18 mouse cellular contexts compared by ENCODE assay signal in genomic region chr5:53961229-53961628, GRCm38 (mm10). TPM values are rescaled to one million over a fixed set of nuclear protein-coding genes. Genes with fewer than 3 reads are reported as not detected.
DNase-seq lines count a peak whose midpoint lies in the region; ATAC-seq and TF ChIP-seq lines count a peak whose summit lies in the region.
"Had no signal": no experiment of that assay in that cellular context is flagged by ENCODE, and none has a peak within 500 bp of the region (broad histone marks: within the 10 kb centered on the region; RNA-seq: fewer than 3 reads in every experiment).

No protein-coding gene starts in this region.

- H3K36me3 ChIP-seq in kidney, postnatal 0 days (ENCODE audit: insufficient read depth, low read length), result no peaks in the 10 kb centered on the region
- no peaks in the 10 kb centered on the region for H3K36me3 ChIP-seq in intestine, postnatal 0 days (ENCODE audit: control insufficient read depth, insufficient read depth)
- H3K36me3 ChIP-seq in lung, embryonic 14.5 days (ENCODE audit: insufficient read depth), result no peaks in the 10 kb centered on the region
- no peaks in the 10 kb centered on the region for H3K36me3 ChIP-seq in forebrain, embryonic 15.5 days
- H3K36me3 ChIP-seq: embryonic facial prominence, embryonic 13.5 days; midbrain, embryonic 15.5 days had no signal

- peaks cover 9% of the 10 kb centered on the region; the same call in 1 of the 2 replicates for H3K4me1 ChIP-seq in kidney, postnatal 0 days (replicated peaks; ENCODE audit: insufficient read depth, low read length)
- H3K4me1 ChIP-seq in intestine, postnatal 0 days (replicated peaks; ENCODE audit: control insufficient read depth, insufficient read depth, low read length), result peaks cover 4% of the 10 kb centered on the region; the same call in 1 of the 2 replicates
- H3K4me1 ChIP-seq in lung, embryonic 14.5 days (ENCODE audit: insufficient read depth), result no peaks in the 10 kb centered on the region
- H3K4me1 ChIP-seq in forebrain, embryonic 15.5 days, result peaks cover 6% of the 10 kb centered on the region; the same call in 1 of the 2 replicates
- H3K4me1 ChIP-seq: embryonic facial prominence, embryonic 13.5 days; midbrain, embryonic 15.5 days had no signal

- peak; percentile 14; the same call in 1 of the 2 replicates for TF ChIP-seq CTCF in kidney, postnatal 0 days (IDR thresholded peaks at IDR 0.05; ENCODE audit: low read depth)
- TF ChIP-seq CTCF in intestine, postnatal 0 days (IDR thresholded peaks at IDR 0.05; ENCODE audit: low read depth), result peak; percentile 17; the same call in 1 of the 2 replicates
- TF ChIP-seq CTCF in lung, embryonic 14.5 days (IDR thresholded peaks at IDR 0.05; ENCODE audit: low read depth), result no peak

- WGBS in kidney, postnatal 0 days, result 20% methylated on average over 5 of the region's 5 CpGs
- 23% methylated on average over 5 of the region's 5 CpGs for WGBS in intestine, postnatal 0 days
- WGBS in lung, embryonic 14.5 days, result 33% methylated on average over 5 of the region's 5 CpGs
- WGBS in forebrain, embryonic 15.5 days, result 76% methylated on average over 5 of the region's 5 CpGs

- peak overlapping the region; percentile 52; the same call in 1 of the 2 replicates for H3K27ac ChIP-seq in kidney, postnatal 0 days
- 0 out of 2 replicates have a peak overlapping the region, but pooled peaks have one; percentile 54 for H3K27ac ChIP-seq in intestine, postnatal 0 days (ENCODE audit: low read depth, low read length)
- H3K27ac ChIP-seq in lung, embryonic 14.5 days (ENCODE audit: low read depth), result no peak overlapping the region
- no peak overlapping the region for H3K27ac ChIP-seq in forebrain, embryonic 15.5 days (replicated peaks)
- H3K27ac ChIP-seq: embryonic facial prominence, embryonic 13.5 days; hindbrain, embryonic 14.5 days; midbrain, embryonic 15.5 days had no signal

- H3K4me2 ChIP-seq in kidney, postnatal 0 days (ENCODE audit: low read length), result no peak overlapping the region
- H3K4me2 ChIP-seq in intestine, postnatal 0 days (replicated peaks; ENCODE audit: low read depth), result no peak overlapping the region
- no peak overlapping the region for H3K4me2 ChIP-seq in lung, embryonic 14.5 days
- no peak overlapping the region for H3K4me2 ChIP-seq in forebrain, embryonic 15.5 days (replicated peaks)
- H3K4me2 ChIP-seq: embryonic facial prominence, embryonic 13.5 days; hindbrain, embryonic 14.5 days; liver, embryonic 11.5 days; midbrain, embryonic 15.5 days had no signal

- no peak overlapping the region for H3K9ac ChIP-seq in kidney, postnatal 0 days (ENCODE audit: low read depth, low read length)
- H3K9ac ChIP-seq in intestine, postnatal 0 days (ENCODE audit: low read depth, low read length), result no peak overlapping the region
- H3K9ac ChIP-seq in lung, embryonic 14.5 days, result no peak overlapping the region
- no peak overlapping the region for H3K9ac ChIP-seq in forebrain, embryonic 15.5 days (replicated peaks)
- H3K9ac ChIP-seq: embryonic facial prominence, embryonic 13.5 days; forebrain, postnatal 0 days; hindbrain, embryonic 14.5 days; midbrain, embryonic 15.5 days had no signal

- H3K27me3 ChIP-seq in kidney, postnatal 0 days (ENCODE audit: insufficient read depth, low read length), result no peaks in the 10 kb centered on the region
- no peaks in the 10 kb centered on the region for H3K27me3 ChIP-seq in intestine, postnatal 0 days (replicated peaks; ENCODE audit: control insufficient read depth, insufficient read depth, low read length)
- no peaks in the 10 kb centered on the region for H3K27me3 ChIP-seq in lung, embryonic 14.5 days (ENCODE audit: insufficient read depth, low read length)
- no peaks in the 10 kb centered on the region for H3K27me3 ChIP-seq in forebrain, embryonic 15.5 days
- H3K27me3 ChIP-seq: embryonic facial prominence, embryonic 13.5 days; midbrain, embryonic 15.5 days had no signal

- no peak for DNase-seq in kidney, postnatal 0 days (ENCODE audit: low spot score)
- no peak for DNase-seq in kidney, adult 8-10 months
- DNase-seq in lung, embryonic 14.5 days, result peak; percentile 31
- DNase-seq in lung, postnatal 4 days, result peak; percentile 58 to 65
- no peak for DNase-seq in ovary, adult 18-20 months (ENCODE audit: low spot score)
- no peak for DNase-seq in testis, postnatal 14 days (ENCODE audit: low spot score)
- DNase-seq: adrenal gland, postnatal 36 days; cerebellum, adult 9-10 months; forebrain, postnatal 0 days; gastrocnemius, postnatal 10 days; layer of hippocampus, postnatal 36 days; right cerebral cortex, postnatal 14 days had no signal

- no peak overlapping the region for H3K4me3 ChIP-seq in kidney, postnatal 0 days (replicated peaks; ENCODE audit: low read depth, low read length)
- no peak overlapping the region for H3K4me3 ChIP-seq in intestine, postnatal 0 days (ENCODE audit: low read depth, low read length)
- H3K4me3 ChIP-seq in lung, embryonic 14.5 days (ENCODE audit: low read depth, low read length), result no peak overlapping the region
- no peak overlapping the region for H3K4me3 ChIP-seq in forebrain, embryonic 15.5 days
- H3K4me3 ChIP-seq: embryonic facial prominence, embryonic 13.5 days; midbrain, embryonic 15.5 days had no signal

- no peaks in the 10 kb centered on the region for H3K9me3 ChIP-seq in kidney, postnatal 0 days (replicated peaks; ENCODE audit: low read length)
- H3K9me3 ChIP-seq in intestine, postnatal 0 days (ENCODE audit: control insufficient read depth), result no peaks in the 10 kb centered on the region
- no peaks in the 10 kb centered on the region for H3K9me3 ChIP-seq in lung, embryonic 14.5 days (ENCODE audit: low read depth, low read length)
- H3K9me3 ChIP-seq in forebrain, embryonic 15.5 days, result no peaks in the 10 kb centered on the region
- H3K9me3 ChIP-seq: embryonic facial prominence, embryonic 13.5 days; midbrain, embryonic 15.5 days had no signal

- ATAC-seq in kidney, postnatal 0 days (replicated peaks; ENCODE audit: low FRiP score, low read depth), result 0 out of 2 replicates have a peak, but pooled peaks have one; percentile 29
- ATAC-seq in intestine, postnatal 0 days, result peak; percentile 64
- ATAC-seq in lung, embryonic 14.5 days (ENCODE audit: insufficient read depth), result no peak
- no peak for ATAC-seq in forebrain, embryonic 15.5 days (replicated peaks)
- ATAC-seq: forebrain, postnatal 0 days; midbrain, embryonic 15.5 days had no signal

RNA-seq across cellular contexts. Expression of gene Stim2, which starts 37.1 kb away (rescaled TPM):
- 21.4 and 24.2 TPM in 2 replicates for polyA plus RNA-seq in kidney, postnatal 0 days (2015; fragmentation: Nextera tagmentation; extraction: Ambion mirVana)
- 13.9 and 14.1 TPM in 2 replicates for polyA plus RNA-seq in intestine, postnatal 0 days (2015; fragmentation: Nextera tagmentation; extraction: Ambion mirVana)
- 28.2 and 30.8 TPM in 2 replicates for polyA plus RNA-seq in lung, embryonic 14.5 days (2014; fragmentation: Nextera tagmentation; extraction: Ambion mirVana)
- polyA plus RNA-seq in forebrain, embryonic 15.5 days (2015; fragmentation: Nextera tagmentation; extraction: Ambion mirVana), result 27.2 and 28.6 TPM in 2 replicates

Comparison
In these comparisons a context has a peak if more than half of its experiments do, and no peak if none do; other contexts are left out.
1. ATAC-seq: peak in kidney, postnatal 0 days (single experiment) and intestine, postnatal 0 days (single experiment); none in lung, embryonic 14.5 days (single experiment) and forebrain, embryonic 15.5 days (single experiment).
2. DNase-seq: peak in lung, embryonic 14.5 days (single experiment) and lung, postnatal 4 days (2 of 2); none in kidney, postnatal 0 days (single experiment), kidney, adult 8-10 months (0 of 2), ovary, adult 18-20 months (single experiment) and testis, postnatal 14 days (single experiment).
3. H3K27ac ChIP-seq: peak in kidney, postnatal 0 days (single experiment) and intestine, postnatal 0 days (single experiment); none in lung, embryonic 14.5 days (single experiment) and forebrain, embryonic 15.5 days (single experiment).